Mouse (Mus musculus) yolk sac, embryonic 10.5 days (tissue): ENCODE results near the gene Dxo.

Experiments used
- DNase-seq: peaks from one replicate; pipeline ENCODE4 v3.0.0-alpha.2; 2017; ENCODE audit warnings: low spot score

Dxo gene

DNA sequence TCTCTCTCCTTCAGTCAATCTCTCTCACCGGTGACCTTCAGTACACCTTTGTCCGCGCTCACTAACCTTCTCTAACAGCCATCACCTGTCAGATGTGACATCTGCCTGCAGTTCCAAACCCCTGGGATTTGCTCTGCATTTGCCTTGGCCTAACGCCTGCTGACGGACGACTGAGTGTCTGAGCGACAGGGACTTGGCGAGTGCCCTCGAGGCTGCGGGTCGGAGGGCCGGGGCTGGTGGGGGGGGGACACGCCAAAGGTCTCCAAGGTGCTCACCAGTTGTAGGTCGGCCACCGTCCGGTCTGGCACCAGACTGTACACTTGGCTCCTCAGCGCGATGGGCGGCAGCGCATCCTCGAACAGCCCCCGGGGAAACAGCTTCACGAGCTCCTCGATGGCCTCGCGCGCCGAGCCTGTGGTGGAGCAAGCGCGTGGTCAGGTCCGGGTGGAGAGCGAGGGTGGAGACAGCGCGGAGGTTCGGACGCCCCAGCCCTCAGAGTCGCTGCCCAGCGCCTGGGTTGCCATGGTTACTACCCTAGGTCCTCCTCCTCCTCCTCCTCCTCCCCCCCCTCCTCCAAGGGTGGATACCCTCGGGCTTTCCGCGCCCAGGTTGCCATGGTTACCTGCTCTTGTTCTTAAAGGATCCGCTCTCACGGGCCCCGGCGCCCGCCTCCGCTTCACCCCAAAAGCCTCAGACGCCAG, 514 bp upstream of the Dxo start:
- DNase-seq: no peak

DNA sequence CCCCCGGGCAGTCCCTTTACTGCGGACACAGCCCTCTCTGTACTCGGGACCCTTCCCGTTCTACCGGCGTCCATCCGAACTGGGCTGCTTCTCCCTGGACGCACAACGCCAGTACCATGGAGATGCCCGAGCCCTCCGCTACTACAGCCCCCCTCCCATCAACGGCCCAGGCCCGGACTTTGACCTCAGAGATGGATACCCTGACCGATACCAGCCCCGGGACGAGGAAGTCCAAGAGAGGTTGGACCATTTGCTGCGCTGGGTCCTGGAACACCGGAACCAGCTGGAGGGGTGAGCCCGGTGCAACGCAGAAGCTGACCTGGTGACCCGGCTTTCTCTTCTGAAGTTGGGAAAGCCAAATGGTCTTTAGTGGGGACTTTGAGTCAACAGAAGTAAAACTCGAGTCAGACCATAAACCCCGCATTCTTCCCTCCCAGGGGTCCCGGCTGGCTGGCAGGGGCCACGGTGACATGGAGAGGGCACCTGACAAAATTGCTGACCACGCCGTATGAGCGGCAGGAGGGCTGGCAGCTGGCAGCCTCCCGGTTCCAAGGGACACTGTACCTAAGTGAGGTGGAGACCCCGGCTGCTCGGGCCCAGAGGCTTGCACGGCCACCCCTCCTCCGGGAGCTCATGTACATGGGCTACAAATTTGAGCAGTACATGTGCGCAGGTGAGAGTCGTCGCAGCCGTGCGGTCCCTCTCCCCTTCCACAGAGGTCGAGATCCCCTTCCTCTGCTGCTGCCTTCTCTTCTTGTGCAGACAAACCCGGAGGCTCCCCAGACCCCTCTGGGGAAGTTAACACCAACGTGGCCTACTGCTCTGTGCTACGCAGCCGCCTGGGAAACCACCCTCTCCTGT, 875 bp downstream of the Dxo start:
- no peak for DNase-seq

DNA sequence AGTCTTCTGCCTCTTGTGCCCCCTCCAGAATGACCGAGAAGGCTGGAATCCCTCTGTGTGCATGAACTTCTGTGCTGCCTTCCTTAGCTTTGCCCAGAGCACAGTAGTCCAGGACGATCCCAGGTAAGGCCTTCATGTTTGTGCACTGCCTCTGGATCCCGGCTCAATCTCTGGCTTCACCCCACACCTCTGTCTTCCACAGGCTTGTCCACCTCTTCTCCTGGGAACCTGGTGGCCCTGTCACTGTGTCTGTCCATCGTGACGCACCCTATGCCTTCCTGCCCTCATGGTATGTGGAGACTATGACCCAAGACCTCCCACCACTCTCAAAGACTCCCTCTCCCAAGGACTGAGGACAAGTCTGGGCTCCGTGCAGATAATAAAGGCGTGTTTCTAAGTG, 2.0 kb downstream of the Dxo start:
- no peak for DNase-seq

DNA sequence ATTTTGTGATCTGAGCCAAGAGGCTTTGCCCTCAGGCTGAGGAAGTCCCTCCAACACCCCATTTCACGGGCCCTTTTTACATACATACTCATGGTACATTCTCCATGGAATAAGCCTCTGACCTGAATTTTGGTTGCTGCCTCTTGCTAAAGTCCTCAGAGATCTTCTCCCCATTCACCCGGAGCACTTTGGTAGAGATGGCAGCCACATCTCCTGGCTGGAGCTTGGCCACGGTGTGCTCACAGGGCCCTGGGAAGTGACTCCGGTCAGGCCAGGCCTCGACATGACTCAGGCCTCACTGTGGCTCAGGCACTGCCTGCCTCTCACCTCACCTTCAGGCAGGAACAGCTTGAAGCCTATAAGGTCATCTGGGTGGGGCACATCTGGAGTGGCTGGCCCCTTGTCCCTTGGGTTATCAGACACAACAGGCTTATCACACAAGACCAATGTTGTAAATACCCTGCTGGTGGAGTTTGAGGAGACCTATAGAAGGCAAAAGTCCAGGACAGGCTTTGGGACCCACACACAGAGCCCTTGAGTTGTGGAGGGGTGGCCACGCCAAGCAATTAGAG, 4.0 kb downstream of the Dxo start:
- no peak for DNase-seq

DNA sequence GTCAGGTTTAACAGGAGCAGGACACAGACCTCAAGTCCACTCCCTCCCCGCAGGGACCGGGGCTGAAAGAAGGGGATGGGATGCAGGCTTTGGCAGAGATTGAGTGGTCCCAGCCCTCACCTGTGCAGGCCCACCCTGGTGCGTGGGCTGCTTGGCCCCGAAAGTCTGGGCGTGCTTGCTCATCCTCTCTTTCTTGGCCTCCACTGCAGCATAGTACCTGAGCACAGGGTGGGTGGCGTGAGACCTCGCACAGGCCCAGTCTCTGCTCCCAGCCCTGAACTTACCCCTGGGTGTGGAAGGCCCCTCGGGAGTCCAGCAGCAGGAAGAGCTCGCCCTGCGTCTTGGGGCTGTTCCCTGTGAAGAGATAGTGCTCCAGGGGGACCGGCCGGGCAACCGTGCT, 8.1 kb downstream of the Dxo start:
- DNase-seq: no peak

DNA sequence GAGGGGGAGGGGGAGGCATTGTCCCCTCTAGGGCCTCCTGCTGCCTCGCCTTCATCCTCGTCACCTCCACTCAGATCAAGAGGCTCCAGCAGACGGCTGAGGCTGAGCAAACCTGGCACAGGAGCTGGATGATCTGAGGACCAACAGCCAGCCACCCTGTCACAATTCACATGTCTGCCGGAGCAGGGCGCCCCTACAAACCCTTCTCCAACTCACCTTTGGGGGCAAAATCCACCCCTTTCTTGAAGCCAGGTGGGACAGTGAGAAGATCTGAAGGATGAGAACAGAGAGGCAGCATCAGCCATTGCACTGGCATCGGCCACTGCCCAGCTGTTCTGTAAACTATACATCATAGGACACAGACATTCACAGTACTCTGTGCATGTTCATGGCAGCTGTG, 10.4 kb downstream of the Dxo start:
- no peak for DNase-seq

DNA sequence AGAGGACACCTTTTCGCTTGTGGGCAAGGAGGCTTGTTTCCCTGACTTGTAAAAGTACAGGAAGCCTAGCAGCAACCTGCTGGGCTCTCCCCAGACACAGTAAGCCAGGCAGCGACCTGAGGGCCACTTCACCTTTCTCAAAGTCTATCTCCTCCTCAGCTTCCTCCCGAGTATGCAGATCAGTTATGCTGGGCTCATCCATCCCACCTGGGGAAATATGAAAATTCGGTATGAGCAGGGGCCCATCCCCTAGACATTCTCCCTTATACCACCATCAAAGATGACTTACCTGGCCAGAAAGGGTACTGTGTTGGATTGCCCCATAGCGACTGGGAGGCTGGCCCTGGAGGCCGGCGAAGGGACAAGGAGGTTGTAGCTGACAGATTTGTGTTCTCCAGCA, 10.8 kb downstream of the Dxo start:
- no peak for DNase-seq

DNA sequence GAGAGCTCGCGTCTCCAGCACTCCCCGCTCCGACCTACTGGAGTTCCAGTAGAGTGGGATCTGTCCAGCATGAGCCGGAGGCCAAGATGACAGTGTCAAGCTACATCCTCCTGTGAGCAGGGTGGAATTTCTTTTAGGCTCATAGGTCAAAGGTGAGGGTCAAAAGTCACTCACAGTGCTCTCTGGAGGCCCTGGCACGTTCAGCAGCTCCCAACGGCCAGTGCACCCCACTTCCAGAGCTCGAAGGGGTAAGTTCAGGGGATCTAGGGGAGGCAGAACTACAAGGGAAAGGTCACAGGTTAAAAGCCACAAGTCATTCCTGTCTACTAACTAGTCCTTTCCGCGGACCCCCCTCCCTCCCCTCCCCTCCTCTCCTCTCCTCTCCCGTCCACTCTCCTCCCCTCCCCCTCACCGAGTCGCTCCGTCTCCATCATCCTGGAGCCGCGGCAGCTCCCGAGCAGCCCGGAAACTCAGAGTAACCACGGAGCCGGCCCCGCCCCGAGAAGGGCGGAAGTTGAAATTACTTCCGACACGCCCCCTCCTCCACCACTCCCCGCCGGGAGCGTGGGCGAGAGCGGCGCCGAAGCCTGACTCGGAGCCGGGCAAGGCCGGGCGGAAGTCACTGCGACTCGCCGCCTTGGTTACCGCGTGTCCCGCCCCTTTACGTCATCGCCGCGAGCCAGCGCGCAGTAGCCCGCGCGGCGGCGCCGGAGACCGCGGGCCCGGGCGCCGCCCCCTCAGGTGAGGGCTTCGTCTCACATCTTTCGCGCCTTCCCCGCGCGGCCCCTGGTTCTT, 13.1 kb downstream of the Dxo start, which contains the start of the genes Skiv2l and Nelfe:
Gene Skiv2l (minus strand): TSS at position 489 of the 795 bp plus-strand sequence.
Gene Nelfe (plus strand): TSS at position 670 of the 795 bp plus-strand sequence.
- peak; percentile 97 for DNase-seq

DNA sequence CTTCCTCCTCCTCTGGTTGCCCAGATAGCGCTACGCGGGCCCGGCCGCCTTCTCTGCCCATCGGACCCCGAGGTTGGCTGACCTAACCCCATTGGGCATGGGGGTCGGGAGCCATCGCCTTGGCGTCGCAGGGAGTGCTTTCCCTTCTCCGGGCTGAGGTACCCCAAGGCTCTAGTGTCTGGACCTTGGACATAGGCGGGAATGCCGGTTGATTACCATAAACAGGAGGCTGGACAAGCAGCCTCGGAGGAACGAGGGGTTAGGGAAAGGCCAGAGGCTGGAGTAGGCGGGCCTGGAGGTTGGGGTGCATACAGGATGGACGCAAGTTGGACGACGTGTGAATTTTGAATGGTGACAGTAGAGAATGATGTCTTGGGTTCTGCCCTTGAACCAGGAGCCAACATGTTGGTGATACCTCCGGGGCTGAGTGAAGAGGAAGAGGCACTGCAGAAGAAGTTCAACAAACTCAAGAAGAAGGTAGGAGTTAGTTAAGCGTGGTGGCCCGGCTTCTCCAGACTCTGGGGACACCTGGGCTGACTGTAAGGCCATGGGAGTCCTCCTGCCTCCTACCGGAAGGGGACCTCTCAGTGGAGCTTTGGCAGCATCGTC, 13.8 kb downstream of the Dxo start:
- no peak for DNase-seq

DNA sequence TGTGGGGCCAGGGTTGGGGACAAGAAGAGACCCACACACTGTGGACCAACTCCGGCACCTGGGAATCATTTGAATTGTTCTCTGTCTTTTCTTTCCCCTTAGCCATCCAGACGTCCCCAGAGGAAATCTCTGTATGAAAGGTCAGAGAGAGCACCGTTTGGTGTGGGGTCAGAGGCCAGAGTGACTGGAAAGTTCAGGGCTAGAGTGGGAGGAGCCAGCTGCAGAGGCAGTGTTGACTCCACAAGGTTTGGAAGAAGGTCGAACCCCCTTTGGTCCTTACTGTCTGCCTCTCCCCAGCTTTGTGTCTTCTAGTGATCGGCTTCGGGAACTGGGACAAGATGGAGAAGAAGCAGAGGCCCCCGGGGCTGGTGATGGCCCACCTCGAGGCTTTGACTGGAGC, 16.7 kb downstream of the Dxo start:
- DNase-seq: peak; percentile 58

DNA sequence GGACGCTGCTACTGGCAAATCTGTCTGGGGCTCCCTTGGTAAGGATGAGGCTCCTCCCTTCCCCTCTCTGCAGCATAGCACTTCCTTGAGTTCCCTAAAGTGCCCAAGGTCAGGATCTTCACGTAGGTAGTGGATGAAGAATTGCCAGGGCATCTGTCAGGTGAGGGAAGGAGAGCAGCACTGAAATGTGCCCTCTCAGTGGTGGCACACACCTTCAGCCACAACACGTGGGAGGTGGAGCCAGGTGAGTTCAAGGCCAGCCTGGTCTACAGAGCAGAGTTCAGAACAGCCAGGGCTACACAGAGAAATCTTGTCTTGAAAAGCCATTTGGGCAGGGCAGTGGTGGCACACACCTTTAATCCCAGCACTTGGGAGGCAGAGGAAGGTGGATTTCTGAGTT, 17.9 kb downstream of the Dxo start:
- no peak for DNase-seq

DNA sequence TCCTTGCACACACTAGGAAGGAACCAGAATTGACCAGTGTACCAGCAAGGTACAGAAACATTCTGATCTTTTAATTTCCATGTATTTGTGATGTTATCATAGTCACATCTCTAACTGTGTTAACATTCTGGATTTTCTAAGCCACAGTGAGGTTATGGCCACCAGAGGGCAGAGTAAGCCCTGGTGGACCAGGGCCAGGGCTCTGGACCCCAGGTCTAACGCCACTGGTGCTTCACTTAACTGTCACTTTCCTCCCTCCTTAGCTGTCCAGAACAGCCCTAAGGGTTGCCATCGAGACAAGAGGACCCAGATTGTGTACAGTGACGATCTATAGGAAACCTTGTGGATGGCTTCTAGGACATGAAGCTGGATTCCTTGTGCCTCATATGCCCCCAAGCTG, 19.0 kb downstream of the Dxo start:
- DNase-seq: no peak

DNA sequence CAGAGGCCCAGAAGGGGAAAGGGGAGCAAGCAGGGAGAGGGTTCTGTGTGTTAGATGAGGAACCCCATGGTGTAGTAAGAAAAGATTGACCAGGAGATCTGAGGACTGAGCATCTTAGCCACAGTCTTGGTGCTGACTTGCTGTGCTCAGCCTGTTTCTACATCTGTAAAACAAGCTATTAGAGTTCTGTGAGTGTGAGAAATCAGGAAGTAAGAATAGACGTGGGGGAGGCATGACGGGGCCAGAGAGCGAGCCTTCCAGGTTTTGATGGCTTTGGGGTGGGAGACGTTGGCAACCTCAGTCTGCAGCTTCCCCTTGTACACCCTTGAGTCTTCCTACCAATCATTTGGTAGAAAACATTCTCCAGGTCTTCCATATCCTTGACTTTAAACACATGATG, 21.9 kb downstream of the Dxo start:
- no peak for DNase-seq

DNA sequence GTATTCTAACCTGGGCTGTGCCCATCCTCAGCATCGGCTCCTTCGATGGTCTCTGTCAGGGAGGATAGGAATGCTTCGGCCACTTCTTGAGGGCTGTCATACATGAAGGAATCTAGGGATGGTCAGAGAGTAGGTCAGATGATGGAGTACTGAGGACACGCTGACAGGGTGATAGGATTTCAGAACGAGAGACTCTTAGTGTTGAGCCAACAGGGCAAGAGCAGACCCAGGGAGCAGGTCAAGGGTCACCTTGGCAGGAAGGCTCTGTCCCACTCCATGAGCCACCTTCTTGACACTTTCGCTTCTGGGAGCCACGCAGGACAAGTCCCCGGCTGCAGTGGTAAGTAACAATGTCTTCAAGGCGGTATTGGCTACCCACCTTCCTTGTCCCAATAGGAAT, 23.7 kb downstream of the Dxo start:
- no peak for DNase-seq

DNA sequence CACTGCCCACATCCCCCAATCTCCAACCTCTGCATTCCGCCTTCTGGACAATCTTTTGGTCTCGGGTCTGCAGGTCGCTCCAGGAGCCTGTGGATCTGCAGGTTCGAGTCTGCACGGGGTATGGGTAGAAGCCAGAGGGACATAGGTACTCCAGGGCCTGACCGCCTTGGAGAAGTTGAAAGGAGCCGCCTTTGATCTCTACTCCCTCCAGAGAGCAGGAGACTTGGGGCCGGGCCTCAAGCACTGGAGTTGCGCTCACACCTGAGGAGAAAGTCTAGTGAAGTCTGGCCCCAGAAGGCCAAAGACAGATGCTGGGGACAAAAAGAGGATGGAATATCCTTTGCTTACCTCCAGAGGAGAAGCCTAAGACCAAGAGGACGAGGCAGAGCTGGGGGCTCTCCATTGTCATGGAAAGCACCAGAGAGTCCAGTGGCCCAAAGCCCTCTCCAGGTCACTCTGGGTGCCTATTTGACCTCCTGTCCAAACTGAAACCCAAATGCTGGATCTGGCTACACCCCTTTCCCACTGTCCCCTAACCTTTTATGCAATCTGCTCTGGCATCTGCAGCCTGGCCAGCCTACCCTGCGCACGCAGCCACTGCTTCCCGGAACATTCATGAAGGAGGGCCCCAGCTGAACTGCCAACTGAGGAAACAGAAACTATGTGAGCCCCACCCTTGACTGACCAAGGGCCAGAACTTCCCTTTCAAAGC, 25.0 kb downstream of the Dxo start:
- no peak for DNase-seq

DNA sequence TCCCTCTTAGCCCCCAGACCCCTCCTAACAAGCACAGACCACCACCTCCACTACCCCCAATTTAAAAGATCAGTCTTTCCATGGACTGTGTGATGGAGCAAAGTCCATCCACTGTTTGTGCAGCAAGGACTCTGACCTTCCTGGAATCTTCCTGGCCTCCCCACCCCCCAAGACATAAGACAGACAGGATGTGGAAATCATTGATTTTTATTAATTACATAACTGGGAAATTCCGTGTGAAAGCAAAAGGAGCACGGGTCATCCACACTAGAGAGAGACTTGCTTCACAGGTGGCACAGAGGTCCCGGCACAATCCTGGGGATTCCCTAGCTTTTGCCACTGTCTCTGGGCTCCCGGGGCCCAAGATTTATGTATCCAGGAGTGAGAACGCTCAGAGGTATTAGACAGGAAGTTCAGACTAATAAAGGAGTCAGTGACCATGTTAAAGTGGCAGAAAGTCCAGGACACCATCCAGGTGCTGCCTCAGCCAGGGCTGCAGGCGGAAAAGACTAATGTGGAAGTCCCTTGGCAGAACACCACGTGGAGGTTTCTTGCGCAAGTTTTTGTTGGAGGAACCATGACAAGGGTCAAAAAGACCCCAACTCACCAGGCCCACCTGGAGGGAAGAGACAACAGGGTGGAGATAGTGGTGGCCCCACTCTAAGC, 25.7 kb downstream of the Dxo start, which contains the start of gene Cfb:
Gene Cfb (minus strand): TSS at position 103 of the 666 bp plus-strand sequence.
- peak; percentile 84 for DNase-seq

DNA sequence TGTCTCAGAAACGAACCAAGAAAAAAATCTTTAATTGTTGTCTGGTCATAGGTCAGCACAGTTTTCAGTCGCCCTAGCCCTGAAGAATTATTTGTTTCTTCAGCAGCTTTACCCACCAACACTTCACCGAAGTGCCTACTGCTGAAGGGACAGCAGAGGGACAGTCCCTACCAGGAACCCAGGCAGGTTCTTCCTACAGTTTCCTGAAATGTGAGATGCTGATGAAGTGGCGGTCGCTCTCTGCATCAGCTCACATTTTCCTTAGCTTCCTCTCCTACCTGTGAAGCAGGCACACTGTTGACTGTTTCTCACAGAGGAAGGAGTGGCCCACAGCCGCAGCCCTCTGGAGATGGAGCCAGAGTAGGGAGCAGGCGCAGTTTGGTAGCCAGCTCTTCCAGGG, 29.2 kb downstream of the Dxo start:
- DNase-seq: no peak

DNA sequence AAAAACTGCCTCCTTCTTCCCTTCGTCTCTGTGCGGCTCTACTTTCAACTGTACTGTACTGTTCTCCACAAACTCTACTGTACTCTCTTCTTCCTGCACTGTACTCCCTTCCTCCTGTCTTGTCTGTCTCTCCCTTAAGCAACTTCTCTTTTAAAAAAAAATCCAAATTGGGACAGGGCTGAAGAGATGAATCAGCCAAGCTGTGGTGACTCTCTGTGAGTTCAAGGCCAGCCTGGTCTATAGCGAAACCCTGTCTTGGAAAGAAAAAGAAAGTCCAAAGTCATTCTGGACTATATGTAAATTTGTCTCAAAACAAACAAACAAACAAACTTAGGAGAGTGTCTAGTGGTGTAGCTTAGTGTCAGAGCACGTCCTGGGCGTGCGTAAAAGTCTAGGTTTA, 37.5 kb downstream of the Dxo start:
- DNase-seq: no peak

DNA sequence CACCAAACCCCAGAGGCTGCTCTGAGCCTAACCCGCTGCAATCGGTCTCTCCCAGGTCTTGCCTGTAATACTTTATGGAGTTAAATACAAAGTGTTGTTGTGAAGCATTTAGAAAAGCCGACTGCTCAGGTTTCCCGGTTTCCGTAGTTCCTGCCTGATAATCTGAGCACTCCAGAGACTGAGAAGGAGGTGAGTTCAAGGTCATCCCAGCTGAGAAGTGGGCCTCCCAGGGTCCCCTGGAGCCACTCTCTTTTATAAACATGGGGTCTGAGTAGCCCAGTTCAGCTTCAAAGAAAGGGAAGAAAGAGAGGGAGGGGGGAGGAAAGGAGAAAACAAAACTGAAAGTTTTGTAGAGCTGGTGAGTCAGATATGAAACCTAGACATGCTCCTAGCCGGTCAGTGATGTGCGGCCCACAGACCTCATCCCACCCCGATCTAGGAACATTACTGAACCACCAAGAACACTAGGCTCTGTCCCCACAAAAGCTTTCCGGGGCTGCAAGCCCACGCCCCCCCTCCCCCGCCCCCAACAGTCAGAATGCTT, 42.6 kb downstream of the Dxo start, which contains the start of gene Zbtb12:
Gene Zbtb12 (plus strand): TSS at position 148 of the 544 bp plus-strand sequence.
- no peak for DNase-seq

DNA sequence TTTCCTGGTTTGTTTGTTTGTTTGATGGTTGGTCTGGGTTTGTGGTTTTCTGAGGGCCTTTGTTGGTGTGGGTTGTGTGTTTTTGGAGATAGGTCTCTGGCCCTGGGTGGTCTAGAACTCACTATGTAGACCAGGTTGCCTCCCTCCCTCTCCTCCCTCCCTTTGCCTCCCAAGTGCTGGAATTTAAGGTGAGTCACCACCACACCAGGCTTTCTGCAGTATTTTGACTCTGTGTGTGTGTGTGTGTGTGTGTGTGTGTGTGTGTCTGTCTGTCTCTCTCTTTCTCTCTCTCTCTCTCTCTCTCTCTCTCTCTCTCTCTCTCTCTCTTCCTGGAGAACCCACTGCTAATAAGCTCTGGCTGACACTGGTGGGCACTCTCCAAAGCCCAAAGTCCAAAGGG, 44.3 kb downstream of the Dxo start:
- DNase-seq: no peak
